Mouse (Mus musculus) hindbrain, embryonic 11.5 days (tissue): Measurements from ENCODE around the gene Smyd5. TPM values are rescaled to one million over a fixed set of nuclear protein-coding genes. Genes with fewer than 3 reads are reported as not detected.

Experiments
- ATAC-seq: fragments of 200-750 bp; cut with Nextera tagmentation; 2 replicates; pipeline ENCODE4 v1.8.0; 2017; ENCODE audit warnings: mild to moderate bottlenecking, moderate TSS enrichment, moderate library complexity; ENCODE audit not compliant: low FRiP score
- DNase-seq: peaks from one replicate; pipeline ENCODE4 v3.0.0-alpha.2; 2015; ENCODE audit warnings: low spot score
- H3K27ac ChIP-seq: fragments of 300-500 bp; sonication (generic); 2 replicates; pipeline ENCODE4 v1.5.1; 2014; ENCODE audit warnings: mild to moderate bottlenecking, low read depth, low read length
- H3K27me3 ChIP-seq: fragments of 300-500 bp; sonication (generic); 2 replicates; pipeline ENCODE4 v1.6.1; 2014; ENCODE audit warnings: mild to moderate bottlenecking, low read length, moderate library complexity, mixed read lengths; ENCODE audit not compliant: control insufficient read depth, insufficient read depth
- H3K36me3 ChIP-seq: fragments of 300-500 bp; sonication (generic); 2 replicates; pipeline ENCODE4 v1.6.1; 2014; ENCODE audit warnings: mild to moderate bottlenecking, low read length, moderate library complexity, mixed read lengths; ENCODE audit not compliant: control insufficient read depth, insufficient read depth
- H3K4me1 ChIP-seq: fragments of 300-500 bp; sonication (generic); replicated peaks from 2 replicates; pipeline ENCODE4 v1.6.1; 2014; ENCODE audit warnings: low read length, mixed read lengths; ENCODE audit not compliant: control insufficient read depth, insufficient read depth
- H3K4me2 ChIP-seq: fragments of 300-500 bp; sonication (generic); replicated peaks from 2 replicates; pipeline ENCODE4 v1.6.1; 2014; ENCODE audit warnings: mild to moderate bottlenecking, low read depth, low read length
- H3K4me3 ChIP-seq: fragments of 300-500 bp; sonication (generic); 2 replicates; pipeline ENCODE4 v1.5.1; 2014; ENCODE audit warnings: low read depth, low read length
- H3K9ac ChIP-seq: fragments of 300-500 bp; sonication (generic); 2 replicates; pipeline ENCODE4 v1.6.1; 2014; ENCODE audit warnings: low read depth, low read length
- H3K9me3 ChIP-seq: fragments of 300-500 bp; sonication (generic); 2 replicates; pipeline ENCODE4 v1.6.1; 2016; ENCODE audit warnings: low read length; ENCODE audit not compliant: control insufficient read depth
- whole genome bisulfite sequencing: fragments of 180-500 bp; shearing (Covaris S2); extraction: QIAGEN DNeasy Blood & Tissue Kit; methylation state at CpG from one replicate; pipeline ENCODE4 v1.1.7; 2014; 5-methylcytosine and 5-hydroxymethylcytosine counted together
- polyA plus RNA-seq: library from polyadenylated mRNA; unstranded; fragments of >200 nt; fragmentation: Nextera tagmentation; extraction: Ambion mirVana; gene quantifications from 2 replicates; pipeline ENCODE4 v1.2.1, GENCODE M21; 2014

Smyd5 gene
- polyA plus RNA-seq, 1 experiment from 2014 or later: 53.1 TPM

GRCm38 (mm10) chr6:85409003-85409402 is 22.8 kb upstream of the Smyd5 start:
- H3K4me3 ChIP-seq: peak overlapping the region; percentile 23
- DNase-seq (peak; percentile 50), ATAC-seq (no peak)
- peaks cover 32% of the 10 kb centered on the region for H3K27me3 ChIP-seq
- H3K4me2 ChIP-seq: peak overlapping the region; percentile 39
- H3K9me3 ChIP-seq: no peaks in the 10 kb centered on the region
- H3K9ac ChIP-seq: peak overlapping the region; percentile 40; the same call in 1 of the 2 replicates
- WGBS: 3% methylated on average over 31 of the region's 31 CpGs
- H3K27ac ChIP-seq: no peak overlapping the region
- H3K36me3 ChIP-seq: no peaks in the 10 kb centered on the region
- no peaks in the 10 kb centered on the region for H3K4me1 ChIP-seq

GRCm38 (mm10) chr6:85410771-85411273 is 21.0 kb upstream of the Smyd5 start:
- Histone ChIP-seq H3K27me3 (peaks cover 32% of the 10 kb centered on the region), H3K9me3 (no peaks in the 10 kb centered on the region), H3K4me3 (no peak overlapping the region), H3K36me3 (no peaks in the 10 kb centered on the region), H3K4me1 (no peaks in the 10 kb centered on the region), H3K4me2 (no peak overlapping the region), H3K27ac (no peak overlapping the region), H3K9ac (no peak overlapping the region)
- ATAC-seq: peak; percentile 61
- 10% methylated on average over 13 of the region's 13 CpGs for WGBS
- DNase-seq: peak; percentile 89

DNA sequence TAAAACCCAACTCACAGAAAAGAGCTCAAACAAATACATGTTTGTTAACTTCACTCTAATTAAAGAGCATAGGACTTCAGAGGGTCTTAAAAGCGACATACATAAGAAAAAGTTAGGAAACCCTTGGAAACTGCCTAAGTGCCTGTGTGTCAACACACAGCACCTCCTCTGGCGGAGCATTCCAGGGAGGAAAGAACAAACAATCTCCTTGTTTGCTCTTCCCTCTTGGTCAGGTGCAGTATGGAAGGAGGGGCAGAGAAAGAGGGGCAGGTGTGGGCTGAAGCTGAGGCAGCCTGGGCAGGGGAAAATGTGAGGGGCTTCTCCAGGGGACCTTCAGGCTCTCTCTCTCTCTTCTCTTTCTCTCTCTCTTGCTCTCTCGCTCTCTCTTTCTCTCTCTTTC is 16.0 kb upstream of the Smyd5 start:
- ATAC-seq (no peak), DNase-seq (no peak)
- H3K4me1 ChIP-seq: no peaks in the 10 kb centered on the region
- WGBS: 56% methylated on average over 3 of the region's 3 CpGs
- H3K4me3 ChIP-seq: no peak overlapping the region
- no peaks in the 10 kb centered on the region for H3K27me3 ChIP-seq
- H3K9ac ChIP-seq: no peak overlapping the region
- no peak overlapping the region for H3K4me2 ChIP-seq
- no peak overlapping the region for H3K27ac ChIP-seq
- no peaks in the 10 kb centered on the region for H3K36me3 ChIP-seq
- H3K9me3 ChIP-seq: no peaks in the 10 kb centered on the region

- Histone ChIP-seq H3K27me3 (peaks cover 5% of the 10 kb centered on the region), H3K4me3 (no peak overlapping the region), H3K4me1 (no peaks in the 10 kb centered on the region), H3K36me3 (no peaks in the 10 kb centered on the region), H3K9ac (no peak overlapping the region), H3K27ac (no peak overlapping the region), H3K9me3 (no peaks in the 10 kb centered on the region), H3K4me2 (no peak overlapping the region)
- ATAC-seq (no peak), DNase-seq (no peak)
- WGBS: 84% methylated on average over 2 of the region's 2 CpGs
Observed at GRCm38 (mm10) chr6:85419150-85419549, 12.6 kb upstream of the Smyd5 start.

DNA sequence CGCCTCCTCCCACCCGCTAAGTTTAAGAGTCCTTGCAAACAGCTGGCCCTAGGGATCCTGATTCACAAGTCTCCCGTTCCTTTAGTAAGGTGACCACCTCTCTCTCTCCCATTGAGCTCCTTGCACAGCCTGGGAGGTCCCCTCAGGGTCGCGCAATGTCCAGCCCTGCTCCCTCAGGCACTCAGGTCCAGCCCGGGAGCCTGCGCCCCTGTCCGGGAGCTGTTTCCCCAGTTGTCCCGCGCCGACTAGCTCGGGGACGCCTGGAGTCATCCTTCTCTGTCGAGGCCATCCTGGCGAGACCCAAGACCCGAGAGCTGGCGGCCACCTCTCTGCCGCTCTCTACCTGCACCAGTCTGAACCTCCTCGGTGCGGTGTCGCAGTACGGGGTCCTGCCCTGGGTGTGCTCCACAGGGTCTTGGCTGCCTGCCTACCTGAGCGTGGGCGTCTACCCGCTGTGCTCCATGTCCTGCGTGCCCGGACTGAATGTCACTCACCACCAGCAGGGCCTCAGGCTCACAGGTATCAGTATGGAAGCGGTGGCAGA is 7.9 kb upstream of the Smyd5 start, which contains the start of gene Noto:
Noto (plus strand) TSS at position 51 of the 544 bp plus-strand sequence.
- WGBS: 15% methylated on average over 28 of the region's 28 CpGs
- H3K4me1 ChIP-seq: no peaks in the 10 kb centered on the region
- H3K9ac ChIP-seq: no peak within 1 kb of the TSS
- H3K36me3 ChIP-seq: no peaks in the 10 kb centered on the region
- no peak within 1 kb of the TSS for H3K4me2 ChIP-seq
- H3K9me3 ChIP-seq: no peaks in the 10 kb centered on the region
- H3K27me3 ChIP-seq: peaks cover 6% of the 10 kb centered on the region
- no peak within 1 kb of the TSS for H3K4me3 ChIP-seq
- no peak within 1 kb of the TSS for H3K27ac ChIP-seq
- ATAC-seq: no peak
- no peak for DNase-seq

DNA sequence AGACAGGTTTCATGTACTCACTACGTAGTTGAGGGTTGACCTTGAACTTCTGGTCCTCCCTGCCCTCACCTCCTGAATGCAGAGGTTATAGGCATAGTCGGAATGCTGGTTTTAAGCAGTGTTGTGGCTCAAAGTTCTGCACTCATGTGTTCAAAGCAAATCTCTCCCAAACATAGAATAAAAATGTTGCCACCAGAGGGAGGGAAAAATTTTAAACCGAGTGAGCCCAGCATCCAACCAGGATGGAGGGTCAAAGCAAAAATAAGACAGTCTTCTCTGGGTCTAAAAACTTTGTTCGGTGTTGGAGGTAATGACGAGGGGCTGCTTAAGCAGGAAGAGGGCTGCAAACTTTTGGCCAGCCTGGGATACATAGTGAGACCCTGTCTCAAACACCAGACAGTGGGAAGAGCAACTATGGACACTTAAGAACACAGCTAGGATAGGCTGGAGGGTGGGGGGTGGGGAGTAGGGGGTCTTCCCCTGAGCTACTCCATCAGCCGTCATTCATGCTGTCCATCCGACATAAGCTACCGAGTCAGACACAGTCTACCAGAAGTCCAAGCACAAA is 431 bp upstream of the Smyd5 start:
- H3K4me1 ChIP-seq: no peaks in the 10 kb centered on the region
- no peak overlapping the region for H3K27ac ChIP-seq
- no peaks in the 10 kb centered on the region for H3K36me3 ChIP-seq
- H3K9me3 ChIP-seq: no peaks in the 10 kb centered on the region
- peak overlapping the region; percentile 77 for H3K4me2 ChIP-seq
- peak overlapping the region; percentile 78 for H3K4me3 ChIP-seq
- peak overlapping the region; percentile 77 for H3K9ac ChIP-seq
- 46% methylated on average over 8 of the region's 8 CpGs for whole genome bisulfite sequencing
- ATAC-seq (peak; percentile 82), DNase-seq (no peak)
- no peaks in the 10 kb centered on the region for H3K27me3 ChIP-seq

- Histone ChIP-seq H3K27ac (no peak overlapping the region), H3K36me3 (no peaks in the 10 kb centered on the region), H3K27me3 (no peaks in the 10 kb centered on the region), H3K9ac (no peak overlapping the region), H3K4me2 (no peak overlapping the region), H3K4me3 (no peak overlapping the region), H3K9me3 (no peaks in the 10 kb centered on the region), H3K4me1 (no peaks in the 10 kb centered on the region)
- 82% methylated on average over 5 of the region's 5 CpGs for WGBS
- ATAC-seq (no peak), DNase-seq (no peak)
Observed at GRCm38 (mm10) chr6:85433865-85434264, 2.1 kb downstream of the Smyd5 start.

DNA sequence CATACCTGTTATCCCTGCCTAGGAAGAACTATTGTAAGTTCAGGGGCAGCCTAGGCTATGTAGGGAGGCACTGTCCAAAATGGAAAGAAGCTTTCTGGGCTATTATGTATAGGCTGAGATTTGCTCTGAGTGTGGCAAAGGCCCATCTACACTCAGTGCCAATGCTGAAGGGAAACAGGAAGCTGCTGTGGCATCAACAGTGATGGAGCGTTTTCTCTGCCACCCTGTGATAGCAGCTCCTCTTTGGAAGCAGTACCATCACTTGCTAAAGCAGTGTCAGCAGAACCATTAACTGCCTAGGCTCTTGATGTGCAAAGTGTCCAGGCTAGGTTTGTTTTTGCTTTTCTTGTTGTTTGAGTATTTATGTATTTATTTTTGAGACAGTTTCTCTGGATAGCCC is 4.4 kb downstream of the Smyd5 start:
- DNase-seq (no peak), ATAC-seq (no peak)
- Histone ChIP-seq H3K4me1 (no peaks in the 10 kb centered on the region), H3K4me3 (no peak overlapping the region), H3K9ac (no peak overlapping the region), H3K9me3 (no peaks in the 10 kb centered on the region), H3K27me3 (no peaks in the 10 kb centered on the region), H3K27ac (no peak overlapping the region), H3K36me3 (peaks cover 6% of the 10 kb centered on the region; the same call in 1 of the 2 replicates), H3K4me2 (no peak overlapping the region)
- 97% methylated on average over 1 of the region's 1 CpGs for WGBS

- Histone ChIP-seq H3K36me3 (peaks cover 6% of the 10 kb centered on the region; the same call in 1 of the 2 replicates), H3K9me3 (no peaks in the 10 kb centered on the region), H3K27ac (no peak overlapping the region), H3K4me2 (no peak overlapping the region), H3K4me1 (no peaks in the 10 kb centered on the region), H3K4me3 (no peak overlapping the region), H3K9ac (no peak overlapping the region), H3K27me3 (no peaks in the 10 kb centered on the region)
- ATAC-seq (no peak), DNase-seq (no peak)
- WGBS: 84% methylated on average over 6 of the region's 6 CpGs
Observed at GRCm38 (mm10) chr6:85436631-85437030, 4.8 kb downstream of the Smyd5 start.
